Comparison of ENCODE assay signal across 8 mouse cellular contexts in the genomic region with DNA sequence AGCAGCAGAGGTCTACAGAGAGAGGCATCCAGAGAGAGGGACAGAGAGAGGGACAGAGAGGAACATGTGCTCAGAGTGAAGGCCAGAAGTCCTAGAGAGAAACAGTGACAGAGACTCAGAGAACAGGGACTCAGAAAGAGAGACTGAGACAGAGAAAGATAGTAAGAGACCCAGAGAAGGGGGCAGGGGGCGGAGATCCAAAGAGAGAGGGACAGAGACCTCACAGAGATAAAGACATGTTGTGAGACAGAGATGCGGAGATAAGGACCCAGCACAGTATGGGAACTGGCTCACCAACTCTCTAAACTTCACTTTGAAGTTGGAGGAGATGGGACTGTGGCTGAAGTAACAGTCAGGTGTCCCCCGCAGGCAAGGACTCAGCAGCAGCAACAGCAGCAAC. TPM values are rescaled to one million over a fixed set of nuclear protein-coding genes. Genes with fewer than 3 reads are reported as not detected.
DNase-seq lines count a peak whose midpoint lies in the region; ATAC-seq and TF ChIP-seq lines count a peak whose summit lies in the region.

No protein-coding gene starts in this region.

- H3K36me3 ChIP-seq in kidney, embryonic 15.5 days: no peaks in the 10 kb centered on the region
- H3K36me3 ChIP-seq in forebrain, postnatal 0 days (ENCODE audit: insufficient read depth): no peaks in the 10 kb centered on the region
- H3K36me3 ChIP-seq in liver, embryonic 16.5 days (ENCODE audit: control insufficient read depth, insufficient read depth): no peaks in the 10 kb centered on the region

- TF ChIP-seq CTCF in forebrain, postnatal 0 days (IDR thresholded peaks at IDR 0.05; ENCODE audit: low read depth): no peak

- 0 out of 2 replicates have a peak, but pooled peaks cover 4% of the 10 kb centered on the region for H3K27me3 ChIP-seq in kidney, embryonic 15.5 days
- 0 out of 2 replicates have a peak, but pooled peaks cover 3% of the 10 kb centered on the region for H3K27me3 ChIP-seq in forebrain, postnatal 0 days (ENCODE audit: insufficient read depth, low read length)
- H3K27me3 ChIP-seq in liver, embryonic 16.5 days (ENCODE audit: control insufficient read depth, insufficient read depth, low read depth, low read length): no peaks in the 10 kb centered on the region

- H3K9ac ChIP-seq in kidney, embryonic 15.5 days: no peak overlapping the region
- no peak overlapping the region for H3K9ac ChIP-seq in forebrain, postnatal 0 days
- peak overlapping the region; percentile 81 for H3K9ac ChIP-seq in liver, embryonic 16.5 days (ENCODE audit: low read depth, low read length)

- intact Hi-C loops in left cerebral cortex, postnatal 36 days (cut with DNase I): no loop called here

- peak overlapping the region; percentile 64; the same call in 1 of the 2 replicates for H3K4me3 ChIP-seq in kidney, embryonic 15.5 days (replicated peaks)
- H3K4me3 ChIP-seq in brown adipose tissue, adult 24 weeks (ENCODE audit: insufficient read depth, low read depth, low read length): peak overlapping the region; percentile 69
- no peak overlapping the region for H3K4me3 ChIP-seq in forebrain, postnatal 0 days (ENCODE audit: low read depth, low read length)
- peak overlapping the region; percentile 79 for H3K4me3 ChIP-seq in liver, embryonic 16.5 days (ENCODE audit: low read depth, low read length)

- ATAC-seq in kidney, embryonic 15.5 days (replicated peaks; ENCODE audit: low FRiP score): no peak
- ATAC-seq in forebrain, postnatal 0 days: no peak
- ATAC-seq in liver, embryonic 16.5 days (ENCODE audit: low read depth): no peak

- peaks cover 16% of the 10 kb centered on the region for H3K4me1 ChIP-seq in kidney, embryonic 15.5 days
- 0 out of 2 replicates have a peak, but pooled peaks cover 2% of the 10 kb centered on the region for H3K4me1 ChIP-seq in brown adipose tissue, adult 24 weeks (ENCODE audit: control insufficient read depth, insufficient read depth, insufficient read length, low read length)
- H3K4me1 ChIP-seq in forebrain, postnatal 0 days (ENCODE audit: insufficient read depth): no peaks in the 10 kb centered on the region
- peaks cover 38% of the 10 kb centered on the region for H3K4me1 ChIP-seq in liver, embryonic 16.5 days (ENCODE audit: control insufficient read depth, low read depth, low read length)

- 76% methylated on average over 3 of the region's 3 CpGs for WGBS in kidney, embryonic 15.5 days
- 80% methylated on average over 3 of the region's 3 CpGs for WGBS in forebrain, postnatal 0 days
- WGBS in liver, embryonic 16.5 days (ENCODE audit: insufficient replicate concordance): 27% methylated on average over 3 of the region's 3 CpGs

- H3K9me3 ChIP-seq in kidney, embryonic 15.5 days (replicated peaks): no peaks in the 10 kb centered on the region
- H3K9me3 ChIP-seq in forebrain, postnatal 0 days (ENCODE audit: low read length): no peaks in the 10 kb centered on the region
- no peaks in the 10 kb centered on the region for H3K9me3 ChIP-seq in liver, embryonic 16.5 days (replicated peaks; ENCODE audit: control insufficient read depth, low read length)

- H3K27ac ChIP-seq in kidney, embryonic 15.5 days: no peak overlapping the region
- H3K27ac ChIP-seq in brown adipose tissue, adult 24 weeks (replicated peaks; ENCODE audit: low read depth, low read length): no peak overlapping the region
- H3K27ac ChIP-seq in forebrain, postnatal 0 days (ENCODE audit: low read depth, low read length): no peak overlapping the region
- H3K27ac ChIP-seq in liver, embryonic 16.5 days (ENCODE audit: low read length): peak overlapping the region; percentile 70

- H3K4me2 ChIP-seq in kidney, embryonic 15.5 days: peak overlapping the region; percentile 88
- 0 out of 2 replicates have a peak overlapping the region, but pooled peaks have one; percentile 54 for H3K4me2 ChIP-seq in forebrain, postnatal 0 days (ENCODE audit: low read depth)
- H3K4me2 ChIP-seq in liver, embryonic 16.5 days (ENCODE audit: low read depth, low read length): peak overlapping the region; percentile 88

- no peak for DNase-seq in kidney, adult 9 months
- DNase-seq in forebrain, postnatal 0 days: no peak
- no peak for DNase-seq in yolk sac, embryonic 10.5 days (ENCODE audit: low spot score)
- DNase-seq in left cerebral cortex, postnatal 36 days (ENCODE audit: low spot score in 2 of 2): no peak
- DNase-seq in kidney, postnatal 4 days: no peak

RNA-seq across cellular contexts. Expression of a gene that starts 0.7 kb away (rescaled TPM):
- polyA plus RNA-seq in kidney, embryonic 15.5 days (2015; fragmentation: Nextera tagmentation; extraction: Ambion mirVana): 0.44 TPM in 1 of 2 replicates, not detected in the other
- not detected in 2 replicates for polyA plus RNA-seq in brown adipose tissue, adult 24 weeks (2012; ENCODE audit: insufficient read depth, insufficient read length, missing spikeins)
- not detected in 2 replicates for total RNA-seq in forebrain, postnatal 0 days (2014; rRNA removed)
- 0.36 TPM in 1 of 2 replicates, not detected in the other for polyA plus RNA-seq in forebrain, postnatal 0 days (2015; fragmentation: Nextera tagmentation; extraction: Ambion mirVana)
- 0.12 TPM in 1 of 2 replicates, not detected in the other for polyA plus RNA-seq in liver, embryonic 16.5 days (2015; fragmentation: Nextera tagmentation; extraction: Ambion mirVana)
- total RNA-seq in left cerebral cortex, postnatal 36 days (2021): not detected

RNA-seq across cellular contexts. Expression of a gene that starts 0.9 kb away (rescaled TPM):
- polyA plus RNA-seq in kidney, embryonic 15.5 days (2015; fragmentation: Nextera tagmentation; extraction: Ambion mirVana): 1.9 and 7.5 TPM in 2 replicates
- 5.9 and 6.8 TPM in 2 replicates for polyA plus RNA-seq in brown adipose tissue, adult 24 weeks (2012; ENCODE audit: insufficient read depth, insufficient read length, missing spikeins)
- total RNA-seq in forebrain, postnatal 0 days (2014; rRNA removed): 2.3 and 3.1 TPM in 2 replicates
- 1.9 and 6.8 TPM in 2 replicates for polyA plus RNA-seq in forebrain, postnatal 0 days (2015; fragmentation: Nextera tagmentation; extraction: Ambion mirVana)
- polyA plus RNA-seq in liver, embryonic 16.5 days (2015; fragmentation: Nextera tagmentation; extraction: Ambion mirVana): 3.0 and 3.1 TPM in 2 replicates
- total RNA-seq in left cerebral cortex, postnatal 36 days (2021): 1 to 10 TPM; 3.7 to 6.1 TPM

RNA-seq across cellular contexts. Expression of a gene that starts 6.8 kb away (rescaled TPM):
- polyA plus RNA-seq in kidney, embryonic 15.5 days (2015; fragmentation: Nextera tagmentation; extraction: Ambion mirVana): 1,248 and 1,360 TPM in 2 replicates
- polyA plus RNA-seq in brown adipose tissue, adult 24 weeks (2012; ENCODE audit: insufficient read depth, insufficient read length, missing spikeins): 1,142 and 1,278 TPM in 2 replicates
- total RNA-seq in forebrain, postnatal 0 days (2014; rRNA removed): 2,018 and 2,903 TPM in 2 replicates
- 852 and 1,121 TPM in 2 replicates for polyA plus RNA-seq in forebrain, postnatal 0 days (2015; fragmentation: Nextera tagmentation; extraction: Ambion mirVana)
- polyA plus RNA-seq in liver, embryonic 16.5 days (2015; fragmentation: Nextera tagmentation; extraction: Ambion mirVana): 558 and 645 TPM in 2 replicates
- 100 to 1,000 TPM; 614 to 796 TPM for total RNA-seq in left cerebral cortex, postnatal 36 days (2021)

RNA-seq across cellular contexts. Expression of a gene that starts 11.1 kb away (rescaled TPM):
- polyA plus RNA-seq in kidney, embryonic 15.5 days (2015; fragmentation: Nextera tagmentation; extraction: Ambion mirVana): 1,536 and 1,655 TPM in 2 replicates
- polyA plus RNA-seq in brown adipose tissue, adult 24 weeks (2012; ENCODE audit: insufficient read depth, insufficient read length, missing spikeins): 1,258 and 1,344 TPM in 2 replicates
- 974 and 1,229 TPM in 2 replicates for total RNA-seq in forebrain, postnatal 0 days (2014; rRNA removed)
- 814 and 982 TPM in 2 replicates for polyA plus RNA-seq in forebrain, postnatal 0 days (2015; fragmentation: Nextera tagmentation; extraction: Ambion mirVana)
- 646 and 744 TPM in 2 replicates for polyA plus RNA-seq in liver, embryonic 16.5 days (2015; fragmentation: Nextera tagmentation; extraction: Ambion mirVana)
- total RNA-seq in left cerebral cortex, postnatal 36 days (2021): 100 to 1,000 TPM; 405 to 466 TPM

RNA-seq across cellular contexts. Expression of a gene that starts 18.7 kb away (rescaled TPM):
- polyA plus RNA-seq in kidney, embryonic 15.5 days (2015; fragmentation: Nextera tagmentation; extraction: Ambion mirVana): 107 and 108 TPM in 2 replicates
- 50.5 and 66.3 TPM in 2 replicates for polyA plus RNA-seq in brown adipose tissue, adult 24 weeks (2012; ENCODE audit: insufficient read depth, insufficient read length, missing spikeins)
- 112 and 117 TPM in 2 replicates for total RNA-seq in forebrain, postnatal 0 days (2014; rRNA removed)
- 74.3 and 80.4 TPM in 2 replicates for polyA plus RNA-seq in forebrain, postnatal 0 days (2015; fragmentation: Nextera tagmentation; extraction: Ambion mirVana)
- polyA plus RNA-seq in liver, embryonic 16.5 days (2015; fragmentation: Nextera tagmentation; extraction: Ambion mirVana): 42.3 and 42.8 TPM in 2 replicates
- 10 to 100 TPM; 44.8 to 53.6 TPM for total RNA-seq in left cerebral cortex, postnatal 36 days (2021)
